Mouse (Mus musculus) forebrain, embryonic 14.5 days (tissue): ENCODE results near the gene Senp1. TPM values are rescaled to one million over a fixed set of nuclear protein-coding genes. Genes with fewer than 3 reads are reported as not detected.

Experiments used
- ATAC-seq: fragments of 200-750 bp; cut with Nextera tagmentation; 2 replicates; pipeline ENCODE4 v1.8.0; 2017; ENCODE audit warnings: mild to moderate bottlenecking, moderate library complexity
- DNase-seq: peaks from one replicate; pipeline ENCODE4 v3.0.0-alpha.2; 2015; ENCODE audit warnings: low spot score
- H3K27ac ChIP-seq: fragments of 300-500 bp; sonication (generic); 2 replicates; pipeline ENCODE4 v1.5.1; 2014; ENCODE audit warnings: low read depth, mild to moderate bottlenecking, control low read depth, low read length, moderate library complexity
- H3K27me3 ChIP-seq: fragments of 300-500 bp; sonication (generic); replicated peaks from 2 replicates; pipeline ENCODE4 v1.6.1; 2014; ENCODE audit warnings: low read length, control low read depth, mixed read lengths; ENCODE audit not compliant: control insufficient read depth, insufficient read depth
- H3K36me3 ChIP-seq: fragments of 300-500 bp; sonication (generic); 2 replicates; pipeline ENCODE4 v1.6.1; 2014; ENCODE audit warnings: low read length, control low read depth; ENCODE audit not compliant: control insufficient read depth, insufficient read depth
- H3K4me1 ChIP-seq: fragments of 300-500 bp; sonication (generic); 2 replicates; pipeline ENCODE4 v1.6.1; 2014; ENCODE audit warnings: antibody characterized with exemption, low read length, control low read depth; ENCODE audit not compliant: control insufficient read depth, insufficient read depth
- H3K4me2 ChIP-seq: fragments of 300-500 bp; sonication (generic); 2 replicates; pipeline ENCODE4 v1.6.1; 2014; ENCODE audit warnings: mild to moderate bottlenecking, control low read depth, low read length
- H3K4me3 ChIP-seq: fragments of 300-500 bp; sonication (generic); 2 replicates; pipeline ENCODE4 v1.5.1; 2014; ENCODE audit warnings: low read depth, low read length, control low read depth
- H3K9ac ChIP-seq: fragments of 300-500 bp; sonication (generic); 2 replicates; pipeline ENCODE4 v1.6.1; 2014; ENCODE audit warnings: mild to moderate bottlenecking, low read length, control low read depth, moderate library complexity
- H3K9me3 ChIP-seq: fragments of 300-500 bp; sonication (generic); replicated peaks from 2 replicates; pipeline ENCODE4 v1.6.1; 2016; ENCODE audit warnings: low read length, control low read depth, mixed read lengths; ENCODE audit not compliant: control insufficient read depth
- WGBS: fragments of 180-500 bp; shearing (Covaris S2); extraction: QIAGEN DNeasy Blood & Tissue Kit; methylation state at CpG from one replicate; pipeline ENCODE4 v1.1.7; 2014; 5-methylcytosine and 5-hydroxymethylcytosine counted together
- polyA plus RNA-seq: library from polyadenylated mRNA; unstranded; fragments of >200 nt; fragmentation: Nextera tagmentation; extraction: Ambion mirVana; gene quantifications from 2 replicates; pipeline ENCODE4 v1.2.1, GENCODE M21; 2014

Gene Senp1
- polyA plus RNA-seq, 1 experiment from 2014 or later = 21.7 TPM

- DNase-seq (no peak), ATAC-seq (no peak)
- H3K9ac ChIP-seq = no peak overlapping the region
- no peak overlapping the region for H3K27ac ChIP-seq
- no peak overlapping the region for H3K4me3 ChIP-seq
- no peaks in the 10 kb centered on the region for H3K4me1 ChIP-seq
- no peaks in the 10 kb centered on the region for H3K9me3 ChIP-seq
- WGBS = 93% methylated on average over 5 of the region's 5 CpGs
- H3K4me2 ChIP-seq = no peak overlapping the region
- peaks cover 84% of the 10 kb centered on the region for H3K36me3 ChIP-seq
- H3K27me3 ChIP-seq = no peaks in the 10 kb centered on the region
Observed at GRCm38 (mm10) chr15:98044387-98044786, 49.2 kb downstream of the Senp1 start.

GRCm38 (mm10) chr15:98043967-98044366 is 49.6 kb downstream of the Senp1 start:
- Histone ChIP-seq H3K4me3 (no peak overlapping the region), H3K27ac (no peak overlapping the region), H3K36me3 (peaks cover 83% of the 10 kb centered on the region), H3K9ac (no peak overlapping the region), H3K4me1 (no peaks in the 10 kb centered on the region), H3K9me3 (no peaks in the 10 kb centered on the region), H3K4me2 (no peak overlapping the region), H3K27me3 (no peaks in the 10 kb centered on the region)
- no peak for DNase-seq
- no peak for ATAC-seq
- WGBS = 97% methylated on average over 6 of the region's 6 CpGs

GRCm38 (mm10) chr15:98042508-98042907 is 51.0 kb downstream of the Senp1 start:
- Histone ChIP-seq H3K4me1 (no peaks in the 10 kb centered on the region), H3K9ac (no peak overlapping the region), H3K36me3 (peaks cover 75% of the 10 kb centered on the region), H3K27ac (no peak overlapping the region), H3K27me3 (no peaks in the 10 kb centered on the region), H3K9me3 (no peaks in the 10 kb centered on the region), H3K4me3 (no peak overlapping the region), H3K4me2 (no peak overlapping the region)
- no peak for ATAC-seq
- no peak for DNase-seq
- 88% methylated on average over 12 of the region's 12 CpGs for WGBS

GRCm38 (mm10) chr15:98039682-98040081 is 53.9 kb downstream of the Senp1 start:
- no peak overlapping the region for H3K27ac ChIP-seq
- no peak overlapping the region for H3K4me3 ChIP-seq
- no peak overlapping the region for H3K4me2 ChIP-seq
- peaks cover 10% of the 10 kb centered on the region for H3K4me1 ChIP-seq
- H3K9me3 ChIP-seq = no peaks in the 10 kb centered on the region
- ATAC-seq (no peak), DNase-seq (no peak)
- H3K9ac ChIP-seq = no peak overlapping the region
- H3K27me3 ChIP-seq = no peaks in the 10 kb centered on the region
- peaks cover 56% of the 10 kb centered on the region for H3K36me3 ChIP-seq
- WGBS = 89% methylated on average over 10 of the region's 10 CpGs

GRCm38 (mm10) chr15:98036578-98036977 is 57.0 kb downstream of the Senp1 start:
- Histone ChIP-seq H3K4me1 (peaks cover 12% of the 10 kb centered on the region), H3K27ac (no peak overlapping the region), H3K27me3 (no peaks in the 10 kb centered on the region), H3K9me3 (no peaks in the 10 kb centered on the region), H3K4me2 (no peak overlapping the region), H3K4me3 (no peak overlapping the region), H3K9ac (no peak overlapping the region), H3K36me3 (peaks cover 29% of the 10 kb centered on the region)
- ATAC-seq (no peak), DNase-seq (no peak)
- 97% methylated on average over 5 of the region's 5 CpGs for WGBS

GRCm38 (mm10) chr15:98035076-98035755 is 58.3 kb downstream of the Senp1 start:
- H3K4me1 ChIP-seq = peaks cover 12% of the 10 kb centered on the region
- peaks cover 20% of the 10 kb centered on the region; the same call in 1 of the 2 replicates for H3K36me3 ChIP-seq
- H3K27ac ChIP-seq = 0 out of 2 replicates have a peak overlapping the region, but pooled peaks have one; percentile 24
- no peaks in the 10 kb centered on the region for H3K9me3 ChIP-seq
- WGBS = 4% methylated on average over 3 of the region's 3 CpGs
- no peak overlapping the region for H3K9ac ChIP-seq
- peak; percentile 72 for ATAC-seq
- H3K4me3 ChIP-seq = no peak overlapping the region
- peak; percentile 81 for DNase-seq
- no peak overlapping the region for H3K4me2 ChIP-seq
- no peaks in the 10 kb centered on the region for H3K27me3 ChIP-seq

GRCm38 (mm10) chr15:98033233-98033748 is 60.3 kb downstream of the Senp1 start:
- WGBS = 60% methylated on average over 9 of the region's 9 CpGs
- H3K4me1 ChIP-seq = peaks cover 12% of the 10 kb centered on the region
- H3K36me3 ChIP-seq = 0 out of 2 replicates have a peak, but pooled peaks cover 7% of the 10 kb centered on the region
- no peaks in the 10 kb centered on the region for H3K9me3 ChIP-seq
- H3K9ac ChIP-seq = no peak overlapping the region
- H3K4me2 ChIP-seq = no peak overlapping the region
- no peak overlapping the region for H3K4me3 ChIP-seq
- no peak for ATAC-seq
- no peaks in the 10 kb centered on the region for H3K27me3 ChIP-seq
- no peak for DNase-seq
- no peak overlapping the region for H3K27ac ChIP-seq

GRCm38 (mm10) chr15:98029798-98030197 is 63.7 kb downstream of the Senp1 start:
- Histone ChIP-seq H3K27me3 (no peaks in the 10 kb centered on the region), H3K9me3 (no peaks in the 10 kb centered on the region), H3K9ac (no peak overlapping the region), H3K4me3 (no peak overlapping the region), H3K36me3 (no peaks in the 10 kb centered on the region), H3K27ac (no peak overlapping the region), H3K4me1 (peaks cover 13% of the 10 kb centered on the region), H3K4me2 (no peak overlapping the region)
- WGBS = 29% methylated on average over 6 of the region's 6 CpGs
- DNase-seq = no peak
- no peak for ATAC-seq
